Mouse (Mus musculus) small intestine, adult 2 months (tissue): Measurements from ENCODE around the gene Olfr1008. TPM values are rescaled to one million over a fixed set of nuclear protein-coding genes. Genes with fewer than 3 reads are reported as not detected.
"Not testable (repeated sequence)": the region's sequence is repeated elsewhere in the genome, so short reads cannot be mapped to it uniquely, and the experiment has no call there.

Experiments
- H3K27ac ChIP-seq: fragments of 200-500 bp; 2 replicates; pipeline ENCODE4 v1.5.1; 2012; ENCODE audit warnings: low read depth, low read length, control low read depth, inconsistent platforms; ENCODE audit not compliant: insufficient read depth
- H3K27me3 ChIP-seq: fragments of 200-500 bp; 2 replicates; pipeline ENCODE4 v1.6.1; 2012; ENCODE audit warnings: mild to moderate bottlenecking, moderate library complexity, low read length, inconsistent platforms; ENCODE audit not compliant: control insufficient read depth, insufficient read depth
- H3K36me3 ChIP-seq: fragments of 200-500 bp; 2 replicates; pipeline ENCODE4 v1.6.1; 2012; ENCODE audit warnings: mild to moderate bottlenecking, low read length, control low read depth, inconsistent platforms; ENCODE audit not compliant: control insufficient read depth, insufficient read depth
- H3K4me1 ChIP-seq: fragments of 200-500 bp; 2 replicates; pipeline ENCODE4 v1.6.1; 2012; ENCODE audit warnings: low read length, inconsistent platforms, mixed read lengths; ENCODE audit not compliant: control insufficient read depth, insufficient read depth, insufficient read length
- H3K4me3 ChIP-seq: fragments of 200-500 bp; 2 replicates; pipeline ENCODE4 v1.5.1; 2012; ENCODE audit warnings: low read depth, mild to moderate bottlenecking, control low read depth, inconsistent platforms, low read length, moderate library complexity
- CTCF ChIP-seq: fragments of 200-500 bp; IDR thresholded peaks from 2 replicates; pipeline ENCODE4 v1.5.1; 2012; ENCODE audit warnings: low read depth, mild to moderate bottlenecking, control low read depth, inconsistent platforms, low read length, moderate library complexity, mixed read lengths; ENCODE audit not compliant: insufficient replicate concordance, insufficient read length; ENCODE audit errors: extremely low read depth
- POLR2A ChIP-seq: fragments of 200-500 bp; IDR thresholded peaks from 2 replicates; pipeline ENCODE4 v1.6.1; 2012; ENCODE audit warnings: low read depth, mild to moderate bottlenecking, control low read depth, inconsistent platforms, low read length, moderate library complexity
- whole genome bisulfite sequencing: fragments of 180-500 bp; shearing (Covaris S2); methylation state at CpG from one replicate; pipeline ENCODE4 v1.1.7; 2018; 5-methylcytosine and 5-hydroxymethylcytosine counted together
- polyA plus RNA-seq: library from polyadenylated mRNA; depleted of rRNA; stranded (reverse); fragments of >200 nt; gene quantifications from 2 replicates; pipeline ENCODE4 v1.2.3, GENCODE M21; 2012; rRNA removed

Gene Olfr1008
- polyA plus RNA-seq = not detected in 2 replicates

- H3K36me3 ChIP-seq = no peaks in the 10 kb centered on the region
- no peaks in the 10 kb centered on the region for H3K4me1 ChIP-seq
- no peaks in the 10 kb centered on the region for H3K27me3 ChIP-seq
- TF ChIP-seq POLR2A = no peak
- no peak for TF ChIP-seq CTCF
- H3K4me3 ChIP-seq = no peak within 1 kb of the TSS
- H3K27ac ChIP-seq = no peak within 1 kb of the TSS
Observed at GRCm38 (mm10) chr2:85689131-85689530, at the start of gene Olfr1008. TSS of gene Olfr1008 (plus strand) at chr2:85689431.

- H3K36me3 ChIP-seq = no peaks in the 10 kb centered on the region
- no peaks in the 10 kb centered on the region for H3K27me3 ChIP-seq
- no peaks in the 10 kb centered on the region for H3K4me1 ChIP-seq
- TF ChIP-seq CTCF (no peak), POLR2A (no peak)
- H3K4me3 ChIP-seq = no peak within 1 kb of the TSS
- 95% methylated on average over 1 of the region's 1 CpGs for WGBS
- H3K27ac ChIP-seq = no peak within 1 kb of the TSS
Observed at GRCm38 (mm10) chr2:85650604-85651003, 38.6 kb upstream of the Olfr1008 start, which contains the start of gene Olfr1002. TSS of gene Olfr1002 (minus strand) at chr2:85650704.

- not testable (repeated sequence) for H3K36me3 ChIP-seq, H3K27ac ChIP-seq, H3K27me3 ChIP-seq, H3K4me3 ChIP-seq, H3K4me1 ChIP-seq
Observed at GRCm38 (mm10) chr2:85664355-85664754, 24.9 kb upstream of the Olfr1008 start, which contains the start of gene Olfr154. TSS of gene Olfr154 (minus strand) at chr2:85664455.

- no peak within 1 kb of the TSS for H3K4me3 ChIP-seq
- no peaks in the 10 kb centered on the region for H3K36me3 ChIP-seq
- no peak for TF ChIP-seq POLR2A
- no peak within 1 kb of the TSS for H3K27ac ChIP-seq
- H3K4me1 ChIP-seq = no peaks in the 10 kb centered on the region
- no peaks in the 10 kb centered on the region for H3K27me3 ChIP-seq
Observed at GRCm38 (mm10) chr2:85678667-85679066, 10.6 kb upstream of the Olfr1008 start, which contains the start of gene Olfr1006. TSS of gene Olfr1006 (minus strand) at chr2:85678767.

- not testable (repeated sequence) for H3K27ac ChIP-seq, H3K4me3 ChIP-seq, H3K36me3 ChIP-seq, H3K4me1 ChIP-seq, H3K27me3 ChIP-seq
- 13% methylated on average over 2 of the region's 2 CpGs for WGBS
Observed at GRCm38 (mm10) chr2:85710680-85711079, 21.4 kb downstream of the Olfr1008 start.

GRCm38 (mm10) chr2:85711159-85711558 is 21.9 kb downstream of the Olfr1008 start:
- H3K27ac ChIP-seq = no peak overlapping the region
- H3K4me3 ChIP-seq = no peak overlapping the region
- no peaks in the 10 kb centered on the region for H3K36me3 ChIP-seq
- no peaks in the 10 kb centered on the region for H3K4me1 ChIP-seq
- no peak for TF ChIP-seq CTCF
- TF ChIP-seq POLR2A = no peak
- 9% methylated on average over 1 of the region's 1 CpGs for WGBS
- no peaks in the 10 kb centered on the region for H3K27me3 ChIP-seq

- Histone ChIP-seq H3K4me3 (no peak within 1 kb of the TSS), H3K27me3 (no peaks in the 10 kb centered on the region), H3K4me1 (no peaks in the 10 kb centered on the region), H3K36me3 (no peaks in the 10 kb centered on the region), H3K27ac (no peak within 1 kb of the TSS)
- TF ChIP-seq POLR2A = no peak
- TF ChIP-seq CTCF = no peak
- 85% methylated on average over 1 of the region's 1 CpGs for WGBS
Observed at GRCm38 (mm10) chr2:85715119-85715518, 25.9 kb downstream of the Olfr1008 start, which contains the start of gene Olfr1009. TSS of gene Olfr1009 (plus strand) at chr2:85715419.

- Histone ChIP-seq H3K4me1 (no peaks in the 10 kb centered on the region), H3K36me3 (no peaks in the 10 kb centered on the region), H3K4me3 (no peak overlapping the region), H3K27ac (no peak overlapping the region), H3K27me3 (no peaks in the 10 kb centered on the region)
- TF ChIP-seq POLR2A = no peak
- no peak for TF ChIP-seq CTCF
- WGBS = 7% methylated on average over 3 of the region's 3 CpGs
Observed at GRCm38 (mm10) chr2:85725793-85726192, 36.6 kb downstream of the Olfr1008 start.

Other genes starting within 250 kb of the Olfr1008 start
- gene Olfr995, start 245.8 kb upstream of the Olfr1008 start, polyA plus RNA-seq = not detected in 2 replicates
- gene 4833423E24Rik, start 170.4 kb upstream of the Olfr1008 start, polyA plus RNA-seq = not detected in 2 replicates
- gene Olfr996, start 110.2 kb upstream of the Olfr1008 start, polyA plus RNA-seq = not detected in 2 replicates
- gene Olfr998, start 100.5 kb upstream of the Olfr1008 start, polyA plus RNA-seq = not detected in 2 replicates
- gene Olfr1000, start 77.5 kb upstream of the Olfr1008 start, polyA plus RNA-seq = not detected in 2 replicates
- gene Olfr1002, start 38.7 kb upstream of the Olfr1008 start, polyA plus RNA-seq = not detected in 2 replicates
- gene Olfr154, start 25.0 kb upstream of the Olfr1008 start, polyA plus RNA-seq = not detected in 2 replicates
- not detected in 2 replicates for gene Olfr1006, start 10.7 kb upstream of the Olfr1008 start, polyA plus RNA-seq
- gene Olfr1009, start 26.0 kb downstream of the Olfr1008 start, polyA plus RNA-seq = not detected in 2 replicates
- gene Olfr1012, start 73.3 kb downstream of the Olfr1008 start, polyA plus RNA-seq = not detected in 2 replicates
- not detected in 2 replicates for gene Olfr1013, start 77.7 kb downstream of the Olfr1008 start, polyA plus RNA-seq
- not detected in 2 replicates for gene Olfr1014, start 83.3 kb downstream of the Olfr1008 start, polyA plus RNA-seq
- not detected in 2 replicates for gene Olfr1015, start 92.6 kb downstream of the Olfr1008 start, polyA plus RNA-seq
- not detected in 2 replicates for gene Olfr1016, start 113.1 kb downstream of the Olfr1008 start, polyA plus RNA-seq
- not detected in 2 replicates for gene Olfr1018, start 129.0 kb downstream of the Olfr1008 start, polyA plus RNA-seq
- not detected in 2 replicates for gene Olfr1019, start 156.1 kb downstream of the Olfr1008 start, polyA plus RNA-seq
- not detected in 2 replicates for gene Olfr1020, start 157.6 kb downstream of the Olfr1008 start, polyA plus RNA-seq
- gene Olfr1022, start 179.2 kb downstream of the Olfr1008 start, polyA plus RNA-seq = not detected in 2 replicates
- gene Olfr1023, start 196.2 kb downstream of the Olfr1008 start, polyA plus RNA-seq = not detected in 2 replicates
- not detected in 2 replicates for gene Olfr1024, start 215.6 kb downstream of the Olfr1008 start, polyA plus RNA-seq
- not detected in 2 replicates for gene Olfr1025-ps1, start 225.8 kb downstream of the Olfr1008 start, polyA plus RNA-seq
- not detected in 2 replicates for gene Olfr1026, start 232.1 kb downstream of the Olfr1008 start, polyA plus RNA-seq